Mouse (Mus musculus): ENCODE measurements at regions not wholly inside any gene's neighbourhood (a gene's known extent, or its start where the extent isn't known, plus 50 kb on each side); places are given as distances from the start of the nearest gene placed in this dataset.

- in situ Hi-C loops (cut with MboI; ENCODE audit: low pct_ligation_motif_present, low pct_unique_long_range_greater_than_20kb, low sequenced_read_pairs) (loop anchor here (5.0 kb wide), 1 partner anchor 97 kb away; no protein-coding TSS in a partner anchor), dilution Hi-C loops (cut with MboI; ENCODE audit: extremely low pct_ligation_motif_present, extremely low pct_unique_long_range_greater_than_20kb, low sequenced_read_pairs) (no loop called here)
- H3K79me2 ChIP-seq (replicated peaks; ENCODE audit: control insufficient read depth, extremely low read depth, insufficient read depth, poor library complexity, severe bottlenecking): no peaks in the 10 kb centered on the region
- no peak overlapping the region for H3K4me2 ChIP-seq (ENCODE audit: insufficient read depth, low read depth, poor library complexity, severe bottlenecking)
- no peak overlapping the region for H3K4me3 ChIP-seq (replicated peaks in 1 of 3; ENCODE audit: low read depth in 2 of 3, low read length in 2 of 3, poor library complexity in 1 of 3)
- no peak overlapping the region for H3K9ac ChIP-seq (ENCODE audit: insufficient read depth, low read depth)
- H3K27ac ChIP-seq (ENCODE audit: insufficient read depth, low read depth): no peak overlapping the region
- H3K9me3 ChIP-seq (replicated peaks; ENCODE audit: low read length): no peaks in the 10 kb centered on the region
- H3K36me3 ChIP-seq (replicated peaks in 1 of 2; ENCODE audit: control insufficient read depth in 1 of 2, insufficient read depth in 1 of 2, low read length in 1 of 2): no peaks in the 10 kb centered on the region
- H3K27me3 ChIP-seq (replicated peaks): peaks cover 9% of the 10 kb centered on the region
- H3K4me1 ChIP-seq (ENCODE audit: control insufficient read depth in 1 of 2, insufficient read depth in 2 of 2): peaks cover 24 to 79% of the 10 kb centered on the region in 2 experiments
- no peak for DNase-seq (ENCODE audit: extremely low read depth)
- no peak for TF ChIP-seq UBTF (IDR thresholded peaks at IDR 0.05; ENCODE audit: low read depth, low read length)
- TF ChIP-seq E2F4 (IDR thresholded peaks at IDR 0.05; ENCODE audit: insufficient replicate concordance, low read depth, low read length): no peak
- no peak for TF ChIP-seq IRF4 (IDR thresholded peaks at IDR 0.05; ENCODE audit: low read depth, low read length)
- TF ChIP-seq NRF1 (IDR thresholded peaks at IDR 0.05; ENCODE audit: low read depth, low read length): no peak
- no peak for TF ChIP-seq RCOR1 (conservative IDR thresholded peaks at IDR 0.05; ENCODE audit: low read depth, low read length)
- no peak for TF ChIP-seq ZKSCAN1 (IDR thresholded peaks at IDR 0.05; ENCODE audit: borderline replicate concordance, low read depth, low read length)
- TF ChIP-seq CHD1 (IDR thresholded peaks at IDR 0.05; ENCODE audit: low read depth, low read length): no peak
Observed at GRCm38 (mm10) chr12:25310293-25310946, 213.5 kb upstream of the Id2 start.

GRCm38 (mm10) chr12:25309234-25309633, 212.3 kb upstream of the Id2 start:
- no peak for DNase-seq (ENCODE audit: extremely low read depth)
- TF ChIP-seq UBTF (IDR thresholded peaks at IDR 0.05; ENCODE audit: low read depth, low read length): no peak
- TF ChIP-seq ZMIZ1 (IDR thresholded peaks at IDR 0.05; ENCODE audit: low read depth, low read length): no peak
- no peak for TF ChIP-seq TBP (conservative IDR thresholded peaks at IDR 0.05; ENCODE audit: low read depth, low read length)
- no peak for TF ChIP-seq CHD1 (IDR thresholded peaks at IDR 0.05; ENCODE audit: low read depth, low read length)
- no peak for TF ChIP-seq JUN (IDR thresholded peaks at IDR 0.05; ENCODE audit: insufficient read depth, low read depth, low read length)
- no peak for TF ChIP-seq MAX (IDR thresholded peaks at IDR 0.05; ENCODE audit: low read length)
- TF ChIP-seq ZKSCAN1 (IDR thresholded peaks at IDR 0.05; ENCODE audit: borderline replicate concordance, low read depth, low read length): no peak
- no peak for TF ChIP-seq EP300 (IDR thresholded peaks at IDR 0.05; ENCODE audit: low read length)
- TF ChIP-seq MYC (IDR thresholded peaks at IDR 0.05; ENCODE audit: low read depth, low read length): no peak
- Histone ChIP-seq H3K79me2 (replicated peaks; ENCODE audit: control insufficient read depth, extremely low read depth, insufficient read depth, poor library complexity, severe bottlenecking) (no peaks in the 10 kb centered on the region), H3K27ac (ENCODE audit: insufficient read depth, low read depth) (no peak overlapping the region), H3K9me3 (replicated peaks; ENCODE audit: low read length) (no peaks in the 10 kb centered on the region), H3K9ac (ENCODE audit: insufficient read depth, low read depth) (no peak overlapping the region), H3K4me1 (ENCODE audit: control insufficient read depth in 1 of 2, insufficient read depth in 2 of 2) (peaks cover 30 to 79% of the 10 kb centered on the region in 2 experiments), H3K36me3 (replicated peaks in 1 of 2; ENCODE audit: control insufficient read depth in 1 of 2, insufficient read depth in 1 of 2, low read length in 1 of 2) (no peaks in the 10 kb centered on the region), H3K4me2 (ENCODE audit: insufficient read depth, low read depth, poor library complexity, severe bottlenecking) (no peak overlapping the region), H3K27me3 (replicated peaks) (peaks cover 9% of the 10 kb centered on the region), H3K4me3 (replicated peaks in 1 of 3; ENCODE audit: low read depth in 2 of 3, low read length in 2 of 3, poor library complexity in 1 of 3) (no peak overlapping the region)
- dilution Hi-C loops (cut with MboI; ENCODE audit: extremely low pct_ligation_motif_present, extremely low pct_unique_long_range_greater_than_20kb, low sequenced_read_pairs): no loop called here
- in situ Hi-C loops (cut with MboI; ENCODE audit: low pct_ligation_motif_present, low pct_unique_long_range_greater_than_20kb, low sequenced_read_pairs): loop anchor here (5.0 kb wide), 1 partner anchor 97 kb away; no protein-coding TSS in a partner anchor
